In the genomic region with DNA sequence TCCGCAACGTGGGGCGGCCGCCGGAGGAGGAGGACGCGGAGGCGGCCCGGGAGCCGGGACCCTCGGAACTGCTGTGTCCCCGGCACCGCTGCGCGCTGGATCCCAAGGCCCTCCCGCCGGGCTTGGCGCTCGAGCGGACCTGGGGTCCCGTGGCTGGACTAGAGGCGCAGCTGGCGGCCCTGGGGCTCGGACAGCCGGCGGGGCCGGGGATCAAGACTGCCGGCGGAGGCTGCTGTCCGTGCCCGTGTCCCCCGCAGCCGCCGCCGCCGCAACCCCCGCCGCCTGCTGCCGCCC, we compare ENCODE assay signal across 7 mouse cellular contexts. TPM values are rescaled to one million over a fixed set of nuclear protein-coding genes. Genes with fewer than 3 reads are reported as not detected.
DNase-seq lines count a peak whose midpoint lies in the region; ATAC-seq and TF ChIP-seq lines count a peak whose summit lies in the region.

No protein-coding gene starts in this region.

- peaks cover 6% of the 10 kb centered on the region; the same call in 1 of the 2 replicates for H3K4me1 ChIP-seq in cortical plate, adult 2 months (ENCODE audit: control insufficient read depth, insufficient read depth, low read length)
- H3K4me1 ChIP-seq in limb, embryonic 10.5 days: peaks cover 35% of the 10 kb centered on the region
- H3K4me1 ChIP-seq in midbrain, embryonic 14.5 days (ENCODE audit: control insufficient read depth, insufficient read depth, low read length): peaks cover 26% of the 10 kb centered on the region

- peaks cover 9% of the 10 kb centered on the region; the same call in 1 of the 2 replicates for H3K36me3 ChIP-seq in limb, embryonic 10.5 days
- H3K36me3 ChIP-seq in midbrain, embryonic 14.5 days (ENCODE audit: control insufficient read depth, insufficient read depth, low read length): no peaks in the 10 kb centered on the region

- TF ChIP-seq POLR2A in cortical plate, adult 2 months (IDR thresholded peaks at IDR 0.05; ENCODE audit: extremely low read depth, insufficient read depth, low read length): no peak

- peak overlapping the region; percentile 83 for H3K4me2 ChIP-seq in midbrain, embryonic 14.5 days (ENCODE audit: low read length)

- H3K9me3 ChIP-seq in limb, embryonic 10.5 days (replicated peaks): no peaks in the 10 kb centered on the region
- no peaks in the 10 kb centered on the region for H3K9me3 ChIP-seq in midbrain, embryonic 14.5 days (ENCODE audit: control insufficient read depth, low read length)

- peak; percentile 37 for DNase-seq in ovary, postnatal 14 days (ENCODE audit: low spot score)
- DNase-seq in ovary, postnatal 36 days (ENCODE audit: low spot score): no peak
- DNase-seq in gastrocnemius, adult 8-10 months (ENCODE audit: low spot score in 2 of 2): peak; percentile 23
- peak; percentile 71 for DNase-seq in limb, embryonic 10.5 days (ENCODE audit: low spot score)
- peak; percentile 68 for DNase-seq in midbrain, embryonic 14.5 days
- no peak for DNase-seq in T-cell, adult 2 months (ENCODE audit: low spot score)

- ATAC-seq in midbrain, embryonic 14.5 days (ENCODE audit: low FRiP score, low TSS enrichment): peak; percentile 57; the same call in 1 of the 2 replicates

- WGBS in limb, embryonic 10.5 days: under 1% methylated on average over 38 of the region's 39 CpGs
- WGBS in midbrain, embryonic 14.5 days: under 1% methylated on average over 32 of the region's 39 CpGs

- TF ChIP-seq CTCF in cortical plate, adult 2 months (IDR thresholded peaks at IDR 0.05; ENCODE audit: extremely low read depth, insufficient read depth, low read length): no peak

- H3K27ac ChIP-seq in cortical plate, adult 2 months (ENCODE audit: insufficient read depth, low read length): peak overlapping the region; percentile 96
- peak overlapping the region; percentile 95 for H3K27ac ChIP-seq in limb, embryonic 10.5 days
- H3K27ac ChIP-seq in midbrain, embryonic 14.5 days (replicated peaks; ENCODE audit: low read depth, low read length): peak overlapping the region; percentile 89

- peak overlapping the region; percentile 96 for H3K9ac ChIP-seq in midbrain, embryonic 14.5 days (replicated peaks; ENCODE audit: low read length)

- H3K27me3 ChIP-seq in limb, embryonic 10.5 days (ENCODE audit: low read depth, poor library complexity, severe bottlenecking): no peaks in the 10 kb centered on the region
- H3K27me3 ChIP-seq in midbrain, embryonic 14.5 days (ENCODE audit: control insufficient read depth, insufficient read depth, low read length): no peaks in the 10 kb centered on the region

- peak overlapping the region; percentile 96 for H3K4me3 ChIP-seq in cortical plate, adult 2 months (ENCODE audit: insufficient read depth, low read length)
- peak overlapping the region; percentile 99 for H3K4me3 ChIP-seq in limb, embryonic 10.5 days
- peak overlapping the region; percentile 98 for H3K4me3 ChIP-seq in midbrain, embryonic 14.5 days (replicated peaks; ENCODE audit: low read depth, low read length)

RNA-seq across cellular contexts. Expression of gene Socs7, which starts 0.2 kb away (rescaled TPM):
- 47.9 and 49.7 TPM in 2 replicates for polyA plus RNA-seq in cortical plate, adult 2 months (2012; rRNA removed)
- total RNA-seq in gastrocnemius, adult 8-10 months (2022): 10 to 100 TPM; 48.4 to 53.5 (median 51.7) TPM
- 3.5 and 4.4 TPM in 2 replicates for polyA plus RNA-seq in limb, embryonic 10.5 days (2016; fragmentation: Nextera tagmentation; extraction: Ambion mirVana)
- polyA plus RNA-seq in midbrain, embryonic 14.5 days (2014; fragmentation: Nextera tagmentation; extraction: Ambion mirVana): 6.9 and 10.4 TPM in 2 replicates

RNA-seq across cellular contexts. Expression of gene Gpr179, which starts 10.7 kb away (rescaled TPM):
- polyA plus RNA-seq in cortical plate, adult 2 months (2012; rRNA removed): 0.15 and 0.21 TPM in 2 replicates
- under 1 TPM in 1 of 4 experiments, not detected in 3; 0.05 TPM for total RNA-seq in gastrocnemius, adult 8-10 months (2022)
- 0.10 and 0.11 TPM in 2 replicates for polyA plus RNA-seq in limb, embryonic 10.5 days (2016; fragmentation: Nextera tagmentation; extraction: Ambion mirVana)
- polyA plus RNA-seq in midbrain, embryonic 14.5 days (2014; fragmentation: Nextera tagmentation; extraction: Ambion mirVana): 0.30 and 0.36 TPM in 2 replicates

RNA-seq across cellular contexts. Expression of gene Mrpl45, which starts 47.1 kb away (rescaled TPM):
- polyA plus RNA-seq in cortical plate, adult 2 months (2012; rRNA removed): 27.7 and 29.5 TPM in 2 replicates
- total RNA-seq in gastrocnemius, adult 8-10 months (2022): 10 to 100 TPM; 31.8 to 39.5 (median 36.0) TPM
- polyA plus RNA-seq in limb, embryonic 10.5 days (2016; fragmentation: Nextera tagmentation; extraction: Ambion mirVana): 64.9 and 66.1 TPM in 2 replicates
- polyA plus RNA-seq in midbrain, embryonic 14.5 days (2014; fragmentation: Nextera tagmentation; extraction: Ambion mirVana): 39.4 and 46.7 TPM in 2 replicates

RNA-seq across cellular contexts. Expression of gene Arhgap23, which starts 52.7 kb away (rescaled TPM):
- polyA plus RNA-seq in cortical plate, adult 2 months (2012; rRNA removed): 70.2 and 71.5 TPM in 2 replicates
- 1 to 10 TPM; 3.4 to 5.2 (median 4.5) TPM for total RNA-seq in gastrocnemius, adult 8-10 months (2022)
- 3.5 and 3.9 TPM in 2 replicates for polyA plus RNA-seq in limb, embryonic 10.5 days (2016; fragmentation: Nextera tagmentation; extraction: Ambion mirVana)
- polyA plus RNA-seq in midbrain, embryonic 14.5 days (2014; fragmentation: Nextera tagmentation; extraction: Ambion mirVana): 7.8 and 13.1 TPM in 2 replicates

Comparison
In these comparisons a context has a peak if more than half of its experiments do, and no peak if none do; other contexts are left out.
1. DNase-seq: peak in ovary, postnatal 14 days (single experiment), gastrocnemius, adult 8-10 months (2 of 2), limb, embryonic 10.5 days (single experiment) and midbrain, embryonic 14.5 days (single experiment); none in ovary, postnatal 36 days (single experiment) and T-cell, adult 2 months (single experiment).
2. Peak in every context shown above with its lines, with median percentiles within 50 percentile points of each other: H3K27ac ChIP-seq and H3K4me3 ChIP-seq.